Mouse (Mus musculus): ENCODE data around the gene Shroom2.
"Not testable (repeated sequence)": the region's sequence is repeated elsewhere in the genome, so short reads cannot be mapped to it uniquely, and the experiment has no call there.

Gene Shroom2

DNA sequence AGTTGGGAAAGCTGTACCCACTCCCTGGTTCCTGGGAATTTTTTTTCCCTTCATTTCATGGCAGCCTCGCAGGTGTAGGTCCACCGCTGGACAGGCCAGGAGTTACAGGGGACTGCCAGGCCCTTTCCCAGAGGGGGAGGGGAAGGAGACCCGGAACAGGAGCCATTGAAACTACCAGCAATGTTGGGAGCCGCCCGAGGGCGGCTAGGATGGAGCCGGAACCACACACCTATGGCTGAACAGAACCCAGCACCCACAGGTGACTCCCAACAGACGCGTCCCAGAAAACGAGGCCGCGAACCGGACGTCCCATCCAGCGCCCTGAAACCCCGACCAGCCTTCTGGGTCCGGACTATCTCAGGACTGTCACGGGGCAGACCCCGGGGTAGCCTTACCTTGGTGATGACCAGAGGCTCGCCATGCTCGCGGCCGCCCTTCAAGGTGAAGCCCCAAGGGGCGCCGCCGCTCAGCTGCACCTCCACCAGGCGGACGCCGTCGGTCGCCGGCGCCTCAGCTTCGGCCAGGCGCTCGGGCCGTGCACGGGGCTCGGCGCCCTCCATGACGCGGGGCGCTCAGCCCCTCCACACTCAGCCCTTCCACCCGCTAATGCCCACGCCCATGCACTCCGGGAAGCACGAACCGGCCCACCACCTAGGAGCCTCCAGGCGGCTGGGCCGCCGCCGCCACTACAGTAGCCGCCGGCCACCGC, at the start of gene Shroom2:
Gene Shroom2, minus strand, starts transcription at position 575 of the 709 bp plus-strand sequence.
- DNase-seq (ENCODE audit: low spot score) = no peak

DNA sequence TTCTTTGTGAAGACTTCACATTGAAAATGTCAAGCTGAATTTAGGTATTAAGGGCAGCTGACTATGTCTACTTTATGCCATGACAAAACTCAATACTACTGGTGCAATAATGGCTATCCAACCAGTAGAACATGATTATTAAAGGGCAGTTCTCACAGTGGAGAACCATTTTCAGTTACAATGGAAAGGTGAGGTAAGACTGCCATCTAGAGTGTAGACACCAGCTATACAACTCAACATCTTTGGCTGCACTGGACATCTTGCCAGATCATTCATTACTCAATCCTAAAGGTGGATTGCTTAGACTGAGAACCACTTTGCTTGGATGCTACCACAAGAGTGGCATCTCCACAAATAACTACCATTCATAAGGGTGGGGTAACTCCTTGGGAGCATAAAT, 49.7 kb upstream of the Shroom2 start:
- no peak for DNase-seq (ENCODE audit: low spot score)

DNA sequence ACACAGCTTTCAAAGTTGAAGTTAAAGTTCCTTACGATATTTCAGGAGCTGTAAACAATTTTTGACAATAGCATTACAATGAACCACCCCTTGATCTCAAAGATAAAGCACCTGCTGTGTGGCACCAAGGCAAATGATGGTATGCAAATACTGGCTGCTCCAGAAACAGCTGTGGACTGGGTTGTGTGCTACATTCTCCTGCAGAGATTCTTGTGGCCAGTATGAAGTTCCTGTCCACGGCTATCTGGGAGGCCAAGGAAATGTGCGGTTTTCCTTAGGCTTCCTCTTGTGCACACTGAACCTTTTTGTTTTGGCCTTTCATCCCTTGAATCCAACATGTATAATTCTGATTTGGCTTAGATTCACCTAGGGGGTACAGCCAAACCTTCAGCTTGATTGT, 44.1 kb upstream of the Shroom2 start:
- no peak for DNase-seq (ENCODE audit: low spot score)

DNA sequence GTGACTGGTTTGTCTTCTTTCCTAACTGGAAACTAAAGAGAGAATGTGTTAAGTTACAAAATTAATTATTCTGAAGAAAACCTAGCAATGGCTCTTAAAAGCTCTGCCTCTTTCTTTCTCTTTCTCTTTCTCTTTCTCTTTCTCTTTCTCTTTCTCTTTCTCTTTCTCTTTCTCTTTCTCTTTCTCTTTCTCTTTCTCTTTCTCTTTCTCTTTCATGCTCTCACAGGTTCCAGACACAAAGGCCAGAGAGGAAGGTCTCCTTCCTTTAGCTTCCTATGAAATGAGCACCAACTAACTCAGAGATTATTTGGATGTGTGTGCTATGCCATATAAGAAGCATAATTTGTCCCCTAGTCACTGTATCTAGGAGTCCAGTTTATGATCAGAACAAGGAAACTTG, 36.1 kb upstream of the Shroom2 start:
- no peak for DNase-seq (ENCODE audit: low spot score)

DNA sequence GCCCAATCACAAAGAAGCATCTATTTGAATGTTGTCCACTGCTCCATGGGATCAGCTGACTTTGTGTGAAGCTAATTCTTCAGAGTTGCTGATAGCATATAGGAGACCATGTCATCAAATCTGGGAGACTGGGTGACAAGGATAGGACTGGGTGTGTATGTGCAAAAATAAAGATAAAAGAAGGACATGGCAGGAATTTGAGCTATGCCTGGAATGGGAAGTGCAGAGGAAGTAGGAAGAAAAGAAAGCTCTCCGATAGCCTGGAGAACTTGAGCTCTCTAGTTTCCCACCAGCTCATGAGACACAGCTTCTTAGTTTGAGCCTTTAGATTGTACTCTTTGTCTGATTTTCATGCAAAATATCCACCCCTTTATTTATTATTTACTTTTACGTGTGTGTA, 19.3 kb upstream of the Shroom2 start:
- no peak for DNase-seq (ENCODE audit: low spot score)

DNA sequence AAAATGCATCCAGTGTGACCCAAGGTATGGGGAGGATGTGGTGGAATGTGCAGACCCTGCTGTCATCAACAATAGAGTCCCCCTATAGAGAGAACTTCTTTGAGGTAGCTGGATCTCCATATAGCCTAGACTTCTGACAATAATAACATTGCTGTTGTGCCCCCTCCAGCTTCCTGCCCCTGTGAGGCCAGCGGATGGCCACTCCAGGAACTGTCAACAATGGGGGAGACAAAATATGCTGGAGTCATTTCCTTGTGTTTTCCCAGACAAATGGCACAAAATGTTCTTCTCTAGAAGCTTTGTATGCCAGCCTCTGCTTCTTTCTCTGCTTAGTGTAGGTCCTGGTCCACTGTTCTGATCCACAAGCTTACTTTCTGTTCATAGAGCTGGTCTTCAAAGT, 18.9 kb upstream of the Shroom2 start:
- DNase-seq (ENCODE audit: low spot score) = no peak

DNA sequence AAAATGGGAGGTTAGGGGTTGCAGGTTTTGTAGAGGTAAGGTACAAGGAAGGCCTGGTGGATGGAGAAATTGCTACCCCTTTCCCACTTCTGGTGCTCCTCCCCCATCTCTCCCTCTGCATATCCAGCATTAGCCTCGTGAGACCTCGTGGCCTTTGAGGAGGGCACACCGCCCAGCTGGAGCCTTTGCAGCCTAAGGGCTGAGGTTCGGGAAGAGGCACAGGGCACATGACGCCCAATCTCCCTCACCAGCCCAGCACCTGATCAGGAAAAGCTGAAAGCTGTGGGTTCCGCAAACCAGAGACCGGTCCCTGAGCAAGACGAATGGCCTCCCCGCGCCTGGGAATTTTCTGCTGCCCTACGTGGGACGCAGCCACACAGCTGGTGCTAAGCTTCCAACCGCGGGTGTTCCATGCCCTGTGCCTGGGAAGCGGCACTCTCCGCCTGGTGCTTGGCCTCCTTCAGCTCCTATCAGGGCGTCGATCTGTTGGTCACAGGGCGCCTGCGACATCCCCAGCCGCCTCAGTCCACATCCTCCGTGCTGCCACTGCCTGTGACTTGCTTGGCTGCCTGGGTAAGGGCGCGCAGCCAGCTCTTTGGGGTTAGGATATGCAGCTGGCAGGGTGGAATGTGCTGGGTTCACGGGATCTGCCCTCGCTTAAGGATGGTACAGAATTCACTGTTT, 12.6 kb upstream of the Shroom2 start, which contains the start of gene Gpr143:
Gene Gpr143, plus strand, starts transcription at position 202 of the 684 bp plus-strand sequence.
- DNase-seq (ENCODE audit: low spot score) = no peak

DNA sequence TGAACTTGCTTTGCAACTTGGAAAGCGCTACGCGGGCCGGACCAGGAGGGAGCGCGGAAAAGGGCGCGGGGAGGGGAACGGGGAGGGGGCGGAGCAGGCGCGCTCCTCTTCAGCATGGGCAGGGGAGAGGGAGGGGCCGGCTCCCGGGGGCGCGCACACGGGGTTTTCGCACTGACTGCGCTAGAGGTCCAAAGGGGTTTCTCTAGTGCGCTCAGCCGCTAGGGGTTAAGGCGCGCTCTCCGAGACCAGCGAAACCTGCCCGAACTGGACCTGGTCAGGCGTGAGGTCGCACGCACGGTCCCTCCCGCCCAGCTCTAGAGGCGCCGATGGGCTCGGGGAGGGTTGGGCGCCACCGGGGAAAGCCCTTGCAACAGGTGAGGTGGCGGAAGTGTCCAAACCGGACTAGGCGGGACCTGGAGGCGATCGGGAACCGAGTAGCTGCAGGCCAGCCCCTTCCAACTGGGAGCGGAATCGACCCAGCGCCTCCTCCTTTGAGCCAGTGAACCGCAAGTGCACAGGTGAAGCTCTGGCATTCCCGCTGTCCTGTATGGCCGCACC, 414 bp upstream of the Shroom2 start:
- DNase-seq (ENCODE audit: low spot score) = no peak

DNA sequence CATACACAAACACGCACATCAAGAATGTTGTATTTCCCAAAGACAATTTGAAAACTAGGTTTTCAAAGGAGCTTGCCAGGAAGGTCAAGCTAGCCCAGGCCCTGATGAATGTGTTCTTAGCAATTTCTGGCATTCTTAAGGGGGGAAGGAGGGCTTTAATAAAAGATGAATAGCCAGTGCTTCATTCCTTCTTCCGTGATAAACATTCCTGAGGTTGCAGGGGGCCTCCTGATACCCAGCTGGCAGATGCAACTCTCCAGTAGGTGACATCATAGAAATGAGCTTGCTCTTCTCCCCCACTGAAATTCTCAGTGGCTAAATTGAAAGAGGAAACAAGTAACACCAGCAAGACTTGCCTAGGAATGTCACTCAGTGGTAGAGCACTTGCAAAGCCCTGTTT, 5.1 kb downstream of the Shroom2 start:
- no peak for DNase-seq (ENCODE audit: low spot score)

DNA sequence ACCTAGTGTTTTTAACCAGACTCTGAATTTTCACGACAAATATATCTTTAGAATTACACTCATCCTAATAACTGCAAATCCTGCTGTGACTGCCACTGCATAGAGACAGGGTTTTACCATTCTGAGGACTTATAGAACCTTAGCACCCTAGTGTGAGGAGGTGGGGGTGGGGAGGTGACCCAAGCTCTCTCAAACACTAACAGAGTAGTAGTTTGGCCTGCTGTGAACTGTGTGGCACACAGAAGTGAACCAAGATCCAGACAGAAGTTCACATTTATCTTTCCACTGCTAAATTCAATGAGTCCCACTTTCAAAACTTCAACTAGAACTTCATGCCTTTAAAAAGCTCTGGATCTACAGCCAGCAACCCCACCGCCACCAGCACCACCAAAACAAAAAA, 6.4 kb downstream of the Shroom2 start:
- DNase-seq (ENCODE audit: low spot score) = no peak

DNA sequence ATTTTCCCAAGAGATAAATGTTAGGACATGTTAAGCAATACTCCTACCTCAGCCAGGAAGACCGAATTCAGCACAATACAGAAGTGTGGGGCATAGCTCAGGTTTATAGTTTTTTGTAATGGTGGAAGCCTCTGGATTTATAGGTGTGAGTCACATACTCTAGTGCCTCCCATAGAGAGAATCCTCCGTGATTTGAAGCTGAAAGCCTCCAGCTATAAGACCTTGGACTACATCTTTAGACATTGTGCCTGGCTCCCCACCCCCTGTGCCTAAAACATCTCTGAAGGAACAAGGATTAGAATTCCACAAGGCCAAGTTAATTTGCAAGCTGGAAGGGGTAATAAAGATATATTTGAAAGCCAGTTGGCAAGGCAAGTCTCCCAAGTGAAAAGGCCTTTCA, 6.8 kb downstream of the Shroom2 start:
- DNase-seq (ENCODE audit: low spot score) = no peak

DNA sequence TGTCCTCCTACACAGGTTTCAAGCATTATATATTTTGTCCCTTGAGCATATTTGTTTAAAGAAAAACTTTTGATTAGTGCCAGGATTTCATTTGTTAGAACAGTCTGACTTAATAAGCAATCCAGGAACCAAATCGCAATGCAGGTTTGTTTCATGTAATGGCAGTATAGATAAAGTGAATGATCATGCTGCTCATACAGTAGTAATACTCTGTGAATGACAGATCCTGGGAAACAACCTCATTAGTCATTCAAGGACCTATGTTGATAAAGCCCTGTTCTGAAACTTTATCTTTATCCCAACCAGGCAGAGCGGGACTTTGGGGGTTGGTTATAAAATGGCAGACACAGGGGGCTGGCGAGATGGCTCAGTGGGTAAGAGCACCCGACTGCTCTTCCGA, 13.0 kb downstream of the Shroom2 start:
- no peak for DNase-seq (ENCODE audit: low spot score)

DNA sequence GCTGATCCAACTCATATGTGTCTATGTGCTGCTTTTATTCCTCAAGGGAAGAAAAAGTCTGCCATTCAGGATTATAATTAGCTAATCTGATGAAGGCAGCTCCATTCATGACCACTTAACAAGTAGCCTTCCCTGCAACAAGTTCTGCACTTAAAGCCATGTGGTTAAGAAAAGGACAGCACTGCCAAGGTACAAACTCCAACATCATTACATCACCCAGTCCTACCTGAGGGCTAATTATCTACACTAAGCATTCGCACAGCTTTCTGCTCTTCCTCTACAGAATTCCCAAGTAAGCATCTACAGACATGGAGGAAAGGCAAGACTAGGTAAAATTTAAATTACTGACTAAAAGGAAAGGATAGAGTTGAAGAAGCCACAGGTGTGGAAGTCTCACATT, 13.4 kb downstream of the Shroom2 start:
- DNase-seq (ENCODE audit: low spot score) = no peak

DNA sequence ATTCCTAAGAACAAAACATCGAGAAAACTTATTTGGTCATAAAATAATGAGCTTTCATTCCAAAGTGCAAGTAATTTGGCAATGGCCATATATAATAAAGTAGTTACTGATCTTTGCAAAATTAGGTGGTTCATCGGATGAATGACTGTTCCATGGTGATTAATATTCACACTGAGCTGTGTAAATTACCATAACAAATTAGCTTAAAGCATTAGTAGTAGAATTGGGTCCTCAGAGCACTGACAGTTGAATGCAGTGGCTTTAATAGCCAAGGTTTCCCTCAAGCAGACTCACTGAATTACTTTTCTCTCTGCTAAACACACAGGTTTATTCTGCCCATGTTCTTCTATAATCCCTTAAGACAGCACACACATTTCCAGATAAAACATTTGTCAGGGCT, 23.3 kb downstream of the Shroom2 start:
- DNase-seq (ENCODE audit: low spot score) = no peak

DNA sequence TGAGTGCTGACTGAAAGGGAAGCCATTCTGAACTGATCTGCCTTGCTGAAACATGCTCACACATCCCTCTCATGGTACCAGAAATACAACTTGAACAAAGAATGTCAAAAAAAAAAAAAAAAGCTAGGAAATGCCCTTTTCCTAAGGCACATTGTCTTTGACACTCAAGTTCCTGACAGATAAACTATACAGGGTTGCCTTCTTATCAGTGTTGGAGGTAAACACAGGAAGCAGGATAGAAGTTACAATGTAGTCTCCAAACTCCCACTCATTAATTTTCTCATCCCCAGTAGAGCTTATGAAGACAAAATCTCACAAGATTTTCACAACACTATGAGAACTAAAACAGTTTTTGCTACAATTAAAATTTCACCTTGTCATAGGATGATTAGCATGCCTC, 25.6 kb downstream of the Shroom2 start:
- DNase-seq (ENCODE audit: low spot score) = no peak

DNA sequence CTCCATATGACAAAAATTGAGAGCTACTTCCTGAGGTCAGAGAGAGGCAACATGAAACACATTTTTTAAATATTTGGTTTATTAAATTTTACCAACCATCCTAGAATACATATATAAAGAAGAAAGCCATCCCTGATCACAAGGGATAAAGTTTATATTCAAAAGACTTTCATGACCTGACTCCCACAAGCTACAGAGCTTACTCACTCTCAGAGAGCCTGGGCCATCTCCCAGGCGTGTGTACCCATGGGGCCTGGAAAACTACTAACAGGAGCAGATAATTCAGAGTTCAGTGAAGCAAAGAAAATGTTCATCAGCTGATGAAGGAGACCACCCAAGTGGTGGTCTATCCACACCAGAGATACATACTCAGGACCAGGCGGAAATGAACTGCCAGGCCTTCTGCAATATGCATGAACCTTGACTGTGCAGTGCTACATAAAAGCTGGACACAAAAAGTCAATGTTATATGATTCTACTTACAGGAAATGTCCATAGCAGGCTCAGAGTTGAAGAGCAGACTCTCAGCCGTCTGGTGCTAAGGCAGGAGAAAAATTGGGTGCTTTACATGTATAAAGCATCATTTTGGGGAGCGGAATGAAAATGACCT, 30.4 kb downstream of the Shroom2 start:
- DNase-seq (ENCODE audit: low spot score) = no peak

DNA sequence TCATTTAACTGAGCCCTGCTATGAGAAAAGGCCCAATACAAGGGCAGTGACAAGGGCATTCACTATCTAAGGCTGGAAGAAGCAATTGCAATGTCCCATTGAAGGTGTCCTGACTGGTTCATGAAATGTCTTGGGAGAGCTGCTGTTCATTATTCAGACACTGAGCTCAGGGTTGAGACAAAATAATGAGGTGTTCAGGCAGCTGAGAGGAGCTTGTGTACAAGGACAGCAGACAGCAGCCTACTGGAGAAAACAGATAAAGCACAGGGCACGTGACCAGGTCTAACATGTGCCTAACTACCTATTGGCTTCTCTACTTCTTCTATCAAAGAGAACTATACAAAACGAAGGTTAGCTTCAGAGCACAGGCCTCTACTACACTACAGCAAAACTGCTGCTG, 31.1 kb downstream of the Shroom2 start:
- DNase-seq (ENCODE audit: low spot score) = no peak

DNA sequence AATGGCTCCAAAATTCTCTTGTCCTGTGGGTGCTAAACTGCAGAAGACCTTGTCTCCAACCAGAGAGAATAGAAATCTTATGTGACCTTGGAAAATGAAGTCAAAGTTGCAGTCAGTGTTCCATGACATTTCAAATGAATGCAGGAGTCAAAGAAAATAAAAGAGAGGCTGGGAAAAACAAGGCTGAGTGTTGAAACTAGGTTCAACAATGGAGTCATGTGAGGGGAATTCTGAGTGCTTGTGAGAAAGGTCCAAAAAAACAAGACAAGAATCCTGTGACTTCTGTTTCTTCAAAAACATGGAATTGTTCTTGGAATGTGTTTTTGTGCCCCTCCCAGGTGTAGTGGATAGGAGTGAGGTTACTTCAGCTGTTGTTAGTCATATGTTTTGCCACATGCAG, 34.0 kb downstream of the Shroom2 start:
- no peak for DNase-seq (ENCODE audit: low spot score)

DNA sequence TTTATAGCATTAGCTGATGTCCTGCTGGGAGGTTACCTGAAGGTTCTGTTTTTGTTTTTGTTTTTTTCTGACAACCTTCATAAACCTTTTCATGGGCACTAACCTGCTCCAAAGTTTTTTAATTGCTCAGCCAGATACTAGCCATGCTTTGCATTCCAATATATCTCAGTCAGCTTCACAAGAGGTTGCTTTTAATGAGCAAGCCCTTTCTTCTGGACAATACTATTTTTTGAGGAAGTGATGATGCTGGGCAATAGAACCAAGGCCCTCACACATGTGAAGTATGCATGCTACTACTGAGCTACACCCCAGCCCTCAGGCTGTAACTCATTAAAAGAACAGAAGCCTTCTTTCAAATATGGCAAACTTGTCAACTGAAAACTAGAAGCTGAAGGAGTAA, 52.6 kb downstream of the Shroom2 start:
- DNase-seq (ENCODE audit: low spot score) = no peak

DNA sequence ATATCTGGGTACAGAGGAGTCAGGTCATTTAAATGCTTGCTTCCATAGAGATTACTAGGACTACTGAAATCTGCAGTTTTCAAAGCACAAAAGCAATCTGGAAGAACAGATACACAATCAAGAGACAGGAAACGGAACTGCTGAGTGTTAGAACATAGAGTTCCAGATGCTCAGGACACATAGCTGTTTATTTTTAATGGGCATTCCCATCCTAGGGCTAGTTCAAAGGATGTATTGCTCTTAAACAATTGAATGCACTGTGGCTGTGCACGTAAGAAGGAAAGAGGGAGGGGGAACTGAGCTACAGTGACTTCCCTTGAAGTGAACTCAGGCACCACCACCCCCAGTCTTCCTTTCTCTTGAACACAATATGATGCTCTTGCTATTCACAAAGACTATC, 58.5 kb downstream of the Shroom2 start:
- not testable (repeated sequence) for DNase-seq (ENCODE audit: low spot score)

DNA sequence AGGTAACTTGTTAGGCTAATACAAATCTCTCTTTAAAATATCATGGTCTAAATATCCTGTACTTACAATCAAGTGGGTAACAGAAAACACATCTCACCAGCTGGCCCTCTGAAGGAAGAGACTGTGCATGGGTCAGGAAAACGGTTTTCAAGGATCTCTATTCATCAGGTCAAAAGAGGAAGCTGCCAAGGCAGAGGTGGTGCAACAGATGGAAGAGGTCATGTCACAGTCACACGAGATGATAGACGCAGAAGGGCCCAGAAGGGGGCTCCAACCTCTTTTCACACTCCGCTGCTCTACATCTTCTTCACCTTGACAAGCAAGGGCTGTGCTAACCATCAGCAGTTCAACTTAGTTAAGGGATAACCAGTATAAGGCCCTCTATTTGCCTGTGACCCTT, 60.9 kb downstream of the Shroom2 start:
- DNase-seq (ENCODE audit: low spot score) = no peak

DNA sequence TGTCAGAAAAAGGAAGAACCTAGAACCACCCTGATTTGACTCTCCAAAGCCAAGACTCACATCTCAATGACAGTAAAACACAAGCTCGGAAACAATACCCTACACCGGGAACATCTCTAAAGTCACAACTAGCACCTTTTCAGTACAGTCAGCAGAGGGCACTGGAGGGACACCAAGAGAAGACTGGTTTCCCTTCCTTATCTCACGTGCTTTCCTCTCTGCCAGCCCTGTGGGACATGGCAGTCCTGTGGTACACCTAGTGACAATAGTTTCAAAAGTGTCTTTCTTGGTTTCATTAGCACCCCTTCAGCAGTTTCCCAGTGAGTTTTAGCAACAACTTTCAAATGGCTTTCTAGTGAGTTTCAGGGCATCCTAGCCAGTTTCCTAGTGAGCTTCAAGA, 63.9 kb downstream of the Shroom2 start:
- no peak for DNase-seq (ENCODE audit: low spot score)

DNA sequence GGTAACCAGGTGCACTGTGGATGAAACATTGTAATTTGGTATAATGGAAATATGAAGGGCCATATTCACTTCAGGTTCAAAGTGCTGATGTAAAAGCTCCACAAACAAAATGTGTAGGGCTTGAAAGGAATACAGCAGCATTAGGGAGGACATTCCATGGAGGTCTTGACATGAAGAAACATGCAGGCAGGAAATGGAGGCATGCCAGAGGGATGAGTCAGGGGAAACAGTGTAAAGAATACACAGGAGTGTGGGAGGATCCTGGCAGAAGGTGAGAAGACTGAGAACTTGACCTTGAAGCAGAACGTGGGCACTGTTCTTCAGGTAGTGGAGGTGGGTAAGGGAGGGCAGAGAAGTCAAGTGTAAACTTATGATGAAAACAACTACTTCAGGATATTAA, 65.6 kb downstream of the Shroom2 start:
- no peak for DNase-seq (ENCODE audit: low spot score)
